Mouse (Mus musculus) forelimb bud, embryonic 11.5 days (tissue): ENCODE results near the gene R3hdm1.

Experiments used
- DNase-seq: peaks from one replicate; pipeline ENCODE4 v3.0.0-alpha.2; 2012; ENCODE audit warnings: low read depth, low spot score

The R3hdm1 gene

DNA sequence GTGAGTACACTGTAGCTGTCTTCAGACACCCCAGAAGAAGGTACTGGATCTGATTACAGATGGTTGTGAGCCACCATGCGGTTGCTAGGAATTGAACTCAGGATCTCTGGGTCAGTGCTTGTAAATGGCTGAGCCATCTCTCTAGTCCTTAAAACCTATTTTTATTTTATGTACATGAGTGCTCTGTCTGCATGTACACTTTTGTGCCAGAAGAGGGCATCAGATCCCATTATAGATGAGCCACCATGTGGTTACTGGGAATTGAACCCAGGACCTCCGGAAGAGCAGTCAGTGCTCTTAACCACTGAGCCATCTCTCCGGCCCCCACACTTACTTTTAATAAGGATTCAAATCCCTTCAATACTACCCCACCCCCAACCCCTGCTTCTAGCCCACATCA is 179.8 kb downstream of the R3hdm1 start:
- DNase-seq: no peak

DNA sequence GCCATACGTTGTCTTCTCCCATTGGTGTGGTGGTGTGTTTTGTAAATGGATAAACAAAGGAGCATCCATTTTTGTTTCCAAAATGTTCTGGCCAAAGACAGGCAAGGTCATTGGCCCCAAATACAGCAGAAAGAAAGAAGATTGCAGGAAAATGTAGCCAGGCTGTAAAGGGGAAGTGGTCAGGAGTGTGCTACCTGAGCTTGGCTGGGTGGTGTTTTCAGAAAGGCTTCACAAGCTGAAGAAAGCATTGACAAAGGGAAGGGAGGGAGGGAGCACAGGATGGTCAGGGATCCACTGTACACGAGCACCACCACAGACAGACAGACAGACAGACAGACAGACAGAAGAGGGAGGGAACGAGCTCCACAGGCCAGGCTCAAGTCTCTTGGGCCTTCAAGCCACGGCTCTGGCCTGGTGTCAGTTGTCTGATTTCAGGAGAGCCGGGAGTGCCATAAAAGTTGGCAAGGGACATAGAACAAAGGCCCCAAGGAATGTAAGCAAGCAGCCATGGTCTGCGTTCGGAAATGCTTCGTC is 181.1 kb downstream of the R3hdm1 start:
- DNase-seq: no peak

DNA sequence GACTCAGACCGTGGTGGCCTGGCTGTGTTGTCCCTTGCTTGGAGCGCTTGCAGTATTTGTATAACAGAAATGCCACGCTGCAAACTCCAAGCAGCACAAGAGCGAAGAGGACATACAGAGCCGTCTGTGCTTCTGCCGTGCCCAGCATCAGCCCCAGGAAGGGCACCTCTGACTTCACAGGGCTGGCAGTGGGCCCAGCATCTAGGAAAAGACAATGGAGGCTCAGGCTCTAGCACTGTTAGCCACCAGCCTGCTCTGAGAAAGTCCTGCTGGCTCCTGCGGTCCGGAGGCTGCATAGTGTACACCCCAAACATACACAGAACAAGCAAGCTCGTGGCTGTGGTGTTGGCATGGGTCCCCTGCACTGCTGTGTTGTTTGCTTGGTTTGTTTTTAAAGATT is 182.0 kb downstream of the R3hdm1 start:
- DNase-seq: no peak
